Mouse (Mus musculus): ENCODE data around the gene Ugt2b36.
"Not testable (repeated sequence)": the region's sequence is repeated elsewhere in the genome, so short reads cannot be mapped to it uniquely, and the experiment has no call there.

Gene Ugt2b36

GRCm38 (mm10) chr5:87092346-87093027, at the start of gene Ugt2b36:
Ugt2b36 (minus strand) TSS chr5:87092555.
- DNase-seq (ENCODE audit: low read depth, low spot score): no peak

GRCm38 (mm10) chr5:87140196-87140595, 47.8 kb upstream of the Ugt2b36 start, which contains the start of gene Ugt2b5:
Ugt2b5 (minus strand) TSS chr5:87140318.
- not testable (repeated sequence) for DNase-seq (ENCODE audit: low read depth, low spot score)

- not testable (repeated sequence) for DNase-seq (ENCODE audit: low read depth, low spot score)
Measured at GRCm38 (mm10) chr5:87103697-87104096, 11.3 kb upstream of the Ugt2b36 start.

GRCm38 (mm10) chr5:87091111-87091510, 1.2 kb downstream of the Ugt2b36 start:
- DNase-seq (ENCODE audit: low read depth, low spot score): no peak

GRCm38 (mm10) chr5:87089264-87089663, 3.1 kb downstream of the Ugt2b36 start:
- no peak for DNase-seq (ENCODE audit: low read depth, low spot score)

- no peak for DNase-seq (ENCODE audit: low read depth, low spot score)
Measured at GRCm38 (mm10) chr5:87086269-87086668, 6.1 kb downstream of the Ugt2b36 start.

GRCm38 (mm10) chr5:87030624-87031023, 61.7 kb downstream of the Ugt2b36 start:
- DNase-seq (ENCODE audit: low read depth, low spot score): no peak

GRCm38 (mm10) chr5:87027359-87027758, 65.0 kb downstream of the Ugt2b36 start:
- DNase-seq (ENCODE audit: low read depth, low spot score): no peak

Measured in embryo, embryonic 11.5 days (tissue).